Mouse (Mus musculus): ENCODE measurements at regions not wholly inside any gene's neighbourhood (a gene's known extent, or its start where the extent isn't known, plus 50 kb on each side); places are given as distances from the start of the nearest gene placed in this dataset.

- TF ChIP-seq CTCF (conservative IDR thresholded peaks at IDR 0.05; ENCODE audit: low read length) (no peak), POU5F1 (IDR thresholded peaks at IDR 0.05; ENCODE audit: borderline replicate concordance, low read length) (no peak)
Measured at GRCm38 (mm10) chr1:17493596-17493995, 652.1 kb downstream of the Crisp4 start.
